Comparison of ENCODE assay signal across 8 mouse cellular contexts in genomic region chr8:123600666-123601172, GRCm38 (mm10). TPM values are rescaled to one million over a fixed set of nuclear protein-coding genes. Genes with fewer than 3 reads are reported as not detected.
DNase-seq lines count a peak whose midpoint lies in the region; TF ChIP-seq lines count a peak whose summit lies in the region.
"Not testable (repeated sequence)": the region's sequence is repeated elsewhere in the genome, so short reads cannot be mapped to it uniquely, and the experiment has no call there.

No protein-coding gene starts in this region.

- H3K4me3 ChIP-seq in kidney, adult 2 months (ENCODE audit: insufficient read depth, low read depth, low read length): not testable (repeated sequence)

- not testable (repeated sequence) for H3K27ac ChIP-seq in kidney, adult 2 months (ENCODE audit: insufficient read depth, low read depth, low read length)

- peak; percentile 4 for DNase-seq in adrenal gland, adult 2 months
- DNase-seq in cerebellum, postnatal 14 days: peak; percentile 2 to 17
- DNase-seq in gastrocnemius, postnatal 25 days: peak; percentile 3
- DNase-seq in kidney, adult 2 months: peak; percentile 1
- peak; percentile 31 for DNase-seq in layer of hippocampus, adult 9-11 months
- peak; percentile 27 to 39 for DNase-seq in monocyte, adult 2 months (ENCODE audit: low read depth in 1 of 2, low spot score in 2 of 2)
- DNase-seq in spleen, postnatal 36 days (ENCODE audit: low spot score in 2 of 2): peak; percentile 4 to 10
- peak; percentile 21 to 54 for DNase-seq in urinary bladder, postnatal 4 days (ENCODE audit: low spot score in 2 of 2)

- not testable (repeated sequence) for H3K27me3 ChIP-seq in kidney, adult 2 months (replicated peaks; ENCODE audit: control insufficient read depth, insufficient read depth, low read length)

- not testable (repeated sequence) for H3K4me1 ChIP-seq in kidney, adult 2 months (ENCODE audit: control insufficient read depth, insufficient read depth, low read length)

- TF ChIP-seq POLR2A in kidney, adult 2 months (IDR thresholded peaks at IDR 0.05; ENCODE audit: low read depth, low read length): not testable (repeated sequence)

- whole genome bisulfite sequencing in kidney, adult 2 months: 62% methylated on average over 17 of the region's 19 CpGs

- H3K36me3 ChIP-seq in kidney, adult 2 months (ENCODE audit: control insufficient read depth, insufficient read depth, low read length): not testable (repeated sequence)

- TF ChIP-seq CTCF in kidney, adult 2 months (conservative IDR thresholded peaks at IDR 0.05; ENCODE audit: insufficient read depth, insufficient read length, low read depth, low read length): not testable (repeated sequence)

RNA-seq across cellular contexts. Expression of gene Rhou, which starts 53.0 kb away (rescaled TPM):
- total RNA-seq in adrenal gland, adult 2 months (2021): 10 to 100 TPM; 31.7 to 43.0 TPM
- polyA plus RNA-seq in adrenal gland, adult 2 months (2012; rRNA removed): 12.3 and 13.6 TPM in 2 replicates
- total RNA-seq in gastrocnemius, postnatal 25 days (2021): 10 to 100 TPM in 1 of 2 experiments, 1 to 10 TPM in 1; 8.5 to 14.6 TPM
- 3.4 and 4.6 TPM in 2 replicates for polyA plus RNA-seq in kidney, adult 2 months (2012; rRNA removed)
